Mouse (Mus musculus) limb, embryonic 14.5 days (tissue): ENCODE data around the gene B4galt5. TPM values are rescaled to one million over a fixed set of nuclear protein-coding genes. Genes with fewer than 3 reads are reported as not detected.

Experiments
- ATAC-seq: fragments of 200-750 bp; cut with Nextera tagmentation; 2 replicates; pipeline ENCODE4 v1.8.0; 2017; ENCODE audit warnings: low read depth, moderate number of reproducible peaks, moderate TSS enrichment; ENCODE audit not compliant: low FRiP score
- DNase-seq: peaks from one replicate; pipeline ENCODE4 v3.0.0-alpha.2; 2015; ENCODE audit warnings: low spot score
- H3K27ac ChIP-seq: fragments of 300-500 bp; sonication (generic); replicated peaks from 2 replicates; pipeline ENCODE4 v1.5.1; 2014; ENCODE audit warnings: low read depth, mild to moderate bottlenecking, low read length, moderate library complexity, mixed read lengths
- H3K27me3 ChIP-seq: fragments of 300-500 bp; sonication (generic); 2 replicates; pipeline ENCODE4 v1.6.1; 2014; ENCODE audit warnings: low read length, mixed read lengths; ENCODE audit not compliant: control insufficient read depth, insufficient read depth
- H3K36me3 ChIP-seq: fragments of 300-500 bp; sonication (generic); 2 replicates; pipeline ENCODE4 v1.6.1; 2014; ENCODE audit warnings: mild to moderate bottlenecking, low read length, moderate library complexity, mixed read lengths; ENCODE audit not compliant: control insufficient read depth, insufficient read depth
- H3K4me1 ChIP-seq: fragments of 300-500 bp; sonication (generic); 2 replicates; pipeline ENCODE4 v1.6.1; 2014; ENCODE audit warnings: antibody characterized with exemption, low read length, mixed read lengths; ENCODE audit not compliant: control insufficient read depth, insufficient read depth
- H3K4me2 ChIP-seq: fragments of 300-500 bp; sonication (generic); replicated peaks from 2 replicates; pipeline ENCODE4 v1.6.1; 2014; ENCODE audit warnings: low read depth, mild to moderate bottlenecking, low read length, moderate library complexity; ENCODE audit not compliant: severe bottlenecking
- H3K4me3 ChIP-seq: fragments of 300-500 bp; sonication (generic); replicated peaks from 2 replicates; pipeline ENCODE4 v1.5.1; 2014; ENCODE audit warnings: low read length
- H3K9ac ChIP-seq: fragments of 300-500 bp; sonication (generic); 2 replicates; pipeline ENCODE4 v1.6.1; 2014; ENCODE audit warnings: mild to moderate bottlenecking, low read depth, low read length, moderate library complexity; ENCODE audit not compliant: severe bottlenecking
- H3K9me3 ChIP-seq: fragments of 300-500 bp; sonication (generic); 2 replicates; pipeline ENCODE4 v1.6.1; 2016; ENCODE audit warnings: low read length; ENCODE audit not compliant: control insufficient read depth
- POLR2A ChIP-seq: fragments of 200-500 bp; IDR thresholded peaks from 2 replicates; pipeline ENCODE4 v1.8.0; 2012; ENCODE audit warnings: inconsistent platforms, mild to moderate bottlenecking, moderate library complexity, borderline replicate concordance; ENCODE audit not compliant: insufficient read depth, insufficient read length; ENCODE audit errors: extremely low read depth
- WGBS: fragments of 180-500 bp; shearing (Covaris S2); extraction: QIAGEN DNeasy Blood & Tissue Kit; methylation state at CpG from one replicate; pipeline ENCODE4 v1.1.7; 2014; 5-methylcytosine and 5-hydroxymethylcytosine counted together
- polyA plus RNA-seq, 2 experiments: library from polyadenylated mRNA; depleted of rRNA in 1 of 2; stranded (reverse) in 1 of 2; unstranded in 1 of 2; fragments of >200 nt; fragmentation: Nextera tagmentation in 1 of 2; extraction: Ambion mirVana in 1 of 2; gene quantifications; 2 replicates each; pipeline versions ENCODE4 v1.2.1 to v1.2.3; 2012 to 2014

The B4galt5 gene
- polyA plus RNA-seq, 2 experiments = 23.2 to 23.6 TPM

- Histone ChIP-seq H3K9me3 (no peaks in the 10 kb centered on the region), H3K36me3 (no peaks in the 10 kb centered on the region), H3K4me1 (no peaks in the 10 kb centered on the region), H3K4me2 (no peak overlapping the region), H3K27ac (no peak overlapping the region), H3K4me3 (no peak overlapping the region), H3K27me3 (no peaks in the 10 kb centered on the region), H3K9ac (no peak overlapping the region)
- ATAC-seq = no peak
- TF ChIP-seq POLR2A = no peak
- no peak for DNase-seq
- WGBS = 67% methylated on average over 5 of the region's 9 CpGs
Measured at GRCm38 (mm10) chr2:167368328-167368727, 19.3 kb upstream of the B4galt5 start.

GRCm38 (mm10) chr2:167367777-167368281 is 18.8 kb upstream of the B4galt5 start:
- Histone ChIP-seq H3K36me3 (no peaks in the 10 kb centered on the region), H3K9me3 (no peaks in the 10 kb centered on the region), H3K27me3 (no peaks in the 10 kb centered on the region), H3K9ac (no peak overlapping the region), H3K4me1 (no peaks in the 10 kb centered on the region), H3K4me3 (no peak overlapping the region), H3K4me2 (no peak overlapping the region), H3K27ac (no peak overlapping the region)
- TF ChIP-seq POLR2A = no peak
- DNase-seq (no peak), ATAC-seq (no peak)
- WGBS = 64% methylated on average over 20 of the region's 20 CpGs

- no peaks in the 10 kb centered on the region for H3K4me1 ChIP-seq
- H3K9me3 ChIP-seq = no peaks in the 10 kb centered on the region
- no peak for ATAC-seq
- WGBS = 50% methylated on average over 7 of the region's 7 CpGs
- no peaks in the 10 kb centered on the region for H3K36me3 ChIP-seq
- no peaks in the 10 kb centered on the region for H3K27me3 ChIP-seq
- no peak for DNase-seq
- H3K9ac ChIP-seq = no peak overlapping the region
- no peak for TF ChIP-seq POLR2A
- no peak overlapping the region for H3K4me3 ChIP-seq
- H3K4me2 ChIP-seq = no peak overlapping the region
- no peak overlapping the region for H3K27ac ChIP-seq
Measured at GRCm38 (mm10) chr2:167367325-167367724, 18.3 kb upstream of the B4galt5 start.

- no peak for TF ChIP-seq POLR2A
- H3K4me2 ChIP-seq = no peak overlapping the region
- no peaks in the 10 kb centered on the region for H3K4me1 ChIP-seq
- H3K27me3 ChIP-seq = no peaks in the 10 kb centered on the region
- no peak overlapping the region for H3K9ac ChIP-seq
- ATAC-seq (no peak), DNase-seq (no peak)
- no peak overlapping the region for H3K27ac ChIP-seq
- H3K4me3 ChIP-seq = no peak overlapping the region
- 89% methylated on average over 2 of the region's 2 CpGs for WGBS
- H3K36me3 ChIP-seq = no peaks in the 10 kb centered on the region
- H3K9me3 ChIP-seq = no peaks in the 10 kb centered on the region
Measured at GRCm38 (mm10) chr2:167365063-167365462, 16.1 kb upstream of the B4galt5 start.

- H3K4me2 ChIP-seq = no peak overlapping the region
- H3K27ac ChIP-seq = no peak overlapping the region
- H3K9me3 ChIP-seq = no peaks in the 10 kb centered on the region
- H3K4me1 ChIP-seq = no peaks in the 10 kb centered on the region
- no peak for TF ChIP-seq POLR2A
- no peaks in the 10 kb centered on the region for H3K36me3 ChIP-seq
- 77% methylated on average over 9 of the region's 9 CpGs for WGBS
- ATAC-seq (no peak), DNase-seq (no peak)
- no peak overlapping the region for H3K4me3 ChIP-seq
- H3K9ac ChIP-seq = no peak overlapping the region
- no peaks in the 10 kb centered on the region for H3K27me3 ChIP-seq
Measured at GRCm38 (mm10) chr2:167363272-167364045, 14.5 kb upstream of the B4galt5 start.
